Mouse (Mus musculus) cerebellum, adult 2 months (tissue): ENCODE measurements around the gene Coro1c.

Source experiments
- CTCF ChIP-seq: fragments of 200-500 bp; IDR thresholded peaks from 2 replicates; pipeline ENCODE4 v1.5.1; 2011; ENCODE audit warnings: low read depth, mild to moderate bottlenecking, control low read depth, low read length, moderate library complexity, borderline replicate concordance; ENCODE audit not compliant: insufficient read depth
- POLR2A ChIP-seq: fragments of 200-500 bp; IDR thresholded peaks from 2 replicates; pipeline ENCODE4 v1.6.1; 2011; ENCODE audit warnings: low read length, control low read depth, borderline replicate concordance; ENCODE audit not compliant: insufficient read depth

DNA sequence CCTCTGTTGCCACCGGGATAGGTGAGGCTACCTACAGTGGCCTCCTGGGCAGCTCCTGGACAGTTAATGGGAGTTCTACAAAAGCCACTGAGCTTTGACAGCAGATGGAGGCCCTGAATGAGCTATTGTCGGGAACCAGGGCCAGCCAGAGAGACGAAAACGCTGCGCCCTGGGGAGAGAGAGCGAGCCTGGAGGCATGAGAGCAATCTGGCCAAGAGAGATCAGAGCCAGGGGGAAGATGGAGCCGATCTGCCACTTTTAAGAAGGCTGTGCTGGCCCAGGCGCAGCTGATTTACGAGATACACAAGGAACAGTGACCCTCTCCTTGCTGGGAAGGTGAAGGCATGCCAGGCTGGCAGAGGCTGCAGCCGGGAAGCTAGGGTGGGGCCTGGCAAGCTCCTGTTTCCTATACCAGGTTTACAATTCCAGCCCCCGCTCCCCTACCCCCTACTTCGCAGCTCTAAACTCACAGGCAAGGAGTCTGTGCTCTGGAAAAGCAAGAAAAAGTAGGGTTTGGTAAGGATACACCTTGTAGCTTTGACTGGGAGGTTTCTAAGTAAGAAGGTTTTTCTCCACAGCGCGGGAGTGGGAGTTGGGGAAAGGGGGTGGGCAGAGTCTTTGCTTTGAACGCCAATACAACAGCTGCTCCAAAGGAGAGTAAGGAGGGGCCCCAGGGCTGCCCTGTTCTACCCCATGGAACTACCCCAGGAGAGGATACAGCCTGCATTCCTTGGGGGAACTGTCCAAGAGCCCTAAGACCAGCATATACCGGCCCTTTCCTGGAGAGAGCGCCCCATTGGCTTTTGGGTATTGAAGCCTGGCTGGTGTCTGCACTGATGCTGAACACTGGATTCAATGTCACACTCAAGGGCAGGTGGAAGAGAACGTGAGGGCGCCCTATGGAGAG is 42.5 kb upstream of the Coro1c start:
- TF ChIP-seq POLR2A: 0 out of 2 replicates have a peak, but pooled peaks have one; percentile 10
- TF ChIP-seq CTCF: no peak
